Mouse (Mus musculus) megakaryocyte, embryonic 14.5 days (primary cell): ENCODE measurements around the gene Dnajc21.

Experiments
- FLI1 ChIP-seq: IDR thresholded peaks from 2 replicates; pipeline ENCODE4 v1.6.1; 2012; ENCODE audit warnings: low read length, inconsistent platforms, mixed read lengths
- GATA1 ChIP-seq: IDR thresholded peaks from 3 replicates; pipeline ENCODE4 v1.6.1; 2012; ENCODE audit warnings: mixed read lengths, low read length, inconsistent platforms, borderline replicate concordance

- TF ChIP-seq FLI1 (no peak), GATA1 (no peak)
These were observed 69.9 kb downstream of the Dnajc21 start for GRCm38 (mm10) chr15:10400415-10400814.
